Mouse (Mus musculus): Measurements from ENCODE around the gene Atg16l2.

GRCm38 (mm10) chr7:101347767-101348270 lies 45.8 kb upstream of the Atg16l2 start, which contains the start of gene Arap1:
- peak; percentile 70; the same call in 1 of the 2 replicates for TF ChIP-seq POLR2A (IDR thresholded peaks at IDR 0.05; ENCODE audit: borderline replicate concordance, low read depth, low read length)
- TF ChIP-seq CTCF (IDR thresholded peaks at IDR 0.05; ENCODE audit: low read depth, low read length), result no peak

All from bone marrow macrophage, adult 2 months (primary cell).